Mouse (Mus musculus) heart, postnatal 0 days (tissue): Measurements from ENCODE around the gene Gpr27. TPM values are rescaled to one million over a fixed set of nuclear protein-coding genes. Genes with fewer than 3 reads are reported as not detected.

Experiments used
- ATAC-seq: fragments of 200-750 bp; cut with Nextera tagmentation; 2 replicates; pipeline ENCODE4 v1.8.0; 2017; ENCODE audit warnings: low read depth, moderate number of reproducible peaks, moderate library complexity; ENCODE audit not compliant: insufficient read depth
- DNase-seq: peaks from one replicate; pipeline ENCODE4 v3.0.0-alpha.2; 2016; ENCODE audit warnings: low spot score
- H3K27ac ChIP-seq: fragments of 300-500 bp; sonication (generic); 2 replicates; pipeline ENCODE4 v1.5.1; 2014; ENCODE audit warnings: low read depth, mild to moderate bottlenecking
- H3K27me3 ChIP-seq: fragments of 300-500 bp; sonication (generic); 2 replicates; pipeline ENCODE4 v1.6.1; 2014; ENCODE audit warnings: low read length, mixed read lengths; ENCODE audit not compliant: control insufficient read depth, insufficient read depth
- H3K36me3 ChIP-seq: fragments of 300-500 bp; sonication (generic); replicated peaks from 2 replicates; pipeline ENCODE4 v1.6.1; 2014; ENCODE audit warnings: low read length, mixed read lengths; ENCODE audit not compliant: control insufficient read depth, insufficient read depth
- H3K4me1 ChIP-seq: fragments of 300-500 bp; sonication (generic); 2 replicates; pipeline ENCODE4 v1.6.1; 2014; ENCODE audit warnings: antibody characterized with exemption; ENCODE audit not compliant: control insufficient read depth, insufficient read depth
- H3K4me2 ChIP-seq: fragments of 300-500 bp; sonication (generic); 2 replicates; pipeline ENCODE4 v1.6.1; 2014; ENCODE audit warnings: low read depth, mild to moderate bottlenecking, low read length, moderate library complexity
- H3K4me3 ChIP-seq: fragments of 300-500 bp; sonication (generic); 2 replicates; pipeline ENCODE4 v1.5.1; 2014; ENCODE audit warnings: low read depth, low read length
- H3K9ac ChIP-seq: fragments of 300-500 bp; sonication (generic); replicated peaks from 2 replicates; pipeline ENCODE4 v1.6.1; 2014; ENCODE audit warnings: low read depth, low read length, mixed read lengths
- H3K9me3 ChIP-seq: fragments of 300-500 bp; sonication (generic); replicated peaks from 2 replicates; pipeline ENCODE4 v1.6.1; 2016; ENCODE audit warnings: low read length; ENCODE audit not compliant: control insufficient read depth
- CTCF ChIP-seq: IDR thresholded peaks from 2 replicates; pipeline ENCODE4 v1.5.1; 2016; ENCODE audit warnings: antibody characterized with exemption, control low read depth, low read depth
- EP300 ChIP-seq: IDR thresholded peaks from 2 replicates; pipeline ENCODE4 v1.6.1; 2016; ENCODE audit warnings: antibody characterized with exemption, low read depth
- WGBS: fragments of 180-500 bp; shearing (Covaris S2); extraction: QIAGEN DNeasy Blood & Tissue Kit; methylation state at CpG from one replicate; pipeline ENCODE4 v1.1.7; 2014; 5-methylcytosine and 5-hydroxymethylcytosine counted together
- polyA plus RNA-seq: library from polyadenylated mRNA; unstranded; fragments of >200 nt; fragmentation: Nextera tagmentation; extraction: Ambion mirVana; gene quantifications from 2 replicates; pipeline ENCODE4 v1.2.1, GENCODE M21; 2015
- total RNA-seq: library from RNA; depleted of rRNA; stranded (reverse); fragments of >200 nt; gene quantifications from 2 replicates; pipeline ENCODE4 v1.2.3, GENCODE M21; 2014; ENCODE audit warnings: low replicate concordance

Gpr27 gene
- total and polyA plus RNA-seq, 2 experiments from 2014 or later = 0.34 to 0.78 TPM

DNA sequence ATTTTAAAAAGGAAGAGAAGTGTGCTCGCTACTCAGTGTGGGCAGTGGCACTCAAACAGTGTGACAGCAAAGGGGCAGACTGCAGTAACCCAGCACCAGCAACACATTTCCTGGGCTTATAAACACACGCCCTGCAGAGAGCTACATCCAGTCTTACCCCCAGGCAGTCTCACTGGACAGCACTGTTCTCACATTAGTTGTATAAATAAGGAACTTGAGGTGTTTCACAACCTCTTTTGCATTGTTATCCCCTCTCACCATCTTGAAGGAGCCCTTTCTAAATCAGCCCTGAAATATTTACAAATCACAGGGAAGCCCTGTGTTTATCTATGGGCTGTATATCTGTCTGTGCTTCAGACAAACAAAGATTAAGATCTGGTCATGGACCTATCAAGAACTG is 43.2 kb upstream of the Gpr27 start:
- Histone ChIP-seq H3K4me2 (no peak overlapping the region), H3K4me3 (no peak overlapping the region), H3K9ac (no peak overlapping the region), H3K27me3 (no peaks in the 10 kb centered on the region), H3K36me3 (no peaks in the 10 kb centered on the region), H3K4me1 (peaks cover 5% of the 10 kb centered on the region; the same call in 1 of the 2 replicates), H3K9me3 (no peaks in the 10 kb centered on the region), H3K27ac (no peak overlapping the region)
- 78% methylated on average over 2 of the region's 2 CpGs for WGBS
- no peak for DNase-seq
- TF ChIP-seq EP300 (no peak), CTCF (no peak)
- no peak for ATAC-seq

DNA sequence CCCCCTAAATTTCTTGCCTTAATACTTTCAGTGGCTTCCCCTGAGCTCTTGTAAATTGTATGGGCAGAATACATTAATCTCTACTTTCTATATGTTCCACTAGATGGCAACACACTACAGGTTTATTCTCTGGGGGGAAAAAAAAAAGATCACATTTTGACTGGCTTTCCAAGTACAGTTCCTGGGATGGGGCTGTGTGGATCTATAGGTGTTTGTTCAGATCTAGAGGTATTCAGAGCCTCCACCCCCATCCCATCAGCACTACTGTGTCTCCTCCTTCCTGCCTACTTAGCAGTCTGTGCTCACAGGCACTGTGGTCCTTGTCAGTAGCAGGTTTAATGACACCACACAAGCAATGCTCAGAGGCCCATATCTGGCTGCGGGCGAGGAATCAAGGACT is 40.1 kb upstream of the Gpr27 start:
- TF ChIP-seq CTCF = no peak
- TF ChIP-seq EP300 = no peak
- no peaks in the 10 kb centered on the region for H3K27me3 ChIP-seq
- no peaks in the 10 kb centered on the region for H3K9me3 ChIP-seq
- WGBS = 59% methylated on average over 2 of the region's 2 CpGs
- no peak for ATAC-seq
- H3K4me1 ChIP-seq = no peaks in the 10 kb centered on the region
- no peak overlapping the region for H3K4me3 ChIP-seq
- H3K4me2 ChIP-seq = no peak overlapping the region
- no peak overlapping the region for H3K9ac ChIP-seq
- no peak overlapping the region for H3K27ac ChIP-seq
- H3K36me3 ChIP-seq = no peaks in the 10 kb centered on the region
- no peak for DNase-seq

- no peak overlapping the region for H3K9ac ChIP-seq
- no peak overlapping the region for H3K4me3 ChIP-seq
- no peaks in the 10 kb centered on the region for H3K9me3 ChIP-seq
- TF ChIP-seq CTCF (no peak), EP300 (no peak)
- H3K4me2 ChIP-seq = no peak overlapping the region
- WGBS = 29% methylated on average over 5 of the region's 5 CpGs
- H3K27ac ChIP-seq = no peak overlapping the region
- no peaks in the 10 kb centered on the region for H3K4me1 ChIP-seq
- DNase-seq (no peak), ATAC-seq (no peak)
- no peaks in the 10 kb centered on the region for H3K27me3 ChIP-seq
- H3K36me3 ChIP-seq = no peaks in the 10 kb centered on the region
Observed at GRCm38 (mm10) chr6:99654343-99654742, 38.1 kb upstream of the Gpr27 start.

- Histone ChIP-seq H3K27ac (no peak overlapping the region), H3K9me3 (no peaks in the 10 kb centered on the region), H3K27me3 (no peaks in the 10 kb centered on the region), H3K4me3 (no peak overlapping the region), H3K4me2 (no peak overlapping the region; the same call in 1 of the 2 replicates), H3K36me3 (no peaks in the 10 kb centered on the region), H3K9ac (no peak overlapping the region), H3K4me1 (no peaks in the 10 kb centered on the region)
- TF ChIP-seq EP300 = no peak
- TF ChIP-seq CTCF = no peak
- ATAC-seq = no peak
- no peak for DNase-seq
- 47% methylated on average over 7 of the region's 7 CpGs for WGBS
Observed at GRCm38 (mm10) chr6:99655488-99655887, 37.0 kb upstream of the Gpr27 start.

DNA sequence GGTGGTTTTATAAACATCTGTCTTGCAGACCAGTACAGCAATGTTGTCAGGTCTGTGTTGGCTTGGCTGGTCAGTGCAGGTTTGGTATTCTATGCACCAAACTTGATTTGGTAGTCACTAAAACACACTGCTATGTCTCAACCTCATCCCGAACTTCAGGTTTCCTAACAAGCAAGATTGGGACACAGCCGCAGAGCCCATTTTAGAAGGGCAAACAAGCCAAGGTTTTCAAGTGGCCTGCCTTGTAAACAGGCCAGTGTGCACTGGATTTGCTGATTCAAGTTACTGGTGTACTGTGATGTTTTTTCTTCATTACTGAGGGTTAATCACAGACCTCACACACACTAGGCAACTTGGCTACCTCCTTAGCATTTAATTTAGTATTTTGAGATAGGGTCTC is 36.4 kb upstream of the Gpr27 start:
- DNase-seq = no peak
- 86% methylated on average over 2 of the region's 2 CpGs for WGBS

GRCm38 (mm10) chr6:99658586-99658985 is 33.9 kb upstream of the Gpr27 start:
- H3K27me3 ChIP-seq = no peaks in the 10 kb centered on the region
- no peak overlapping the region for H3K4me3 ChIP-seq
- no peak for ATAC-seq
- H3K4me2 ChIP-seq = no peak overlapping the region
- no peaks in the 10 kb centered on the region for H3K9me3 ChIP-seq
- no peak overlapping the region for H3K9ac ChIP-seq
- no peak for DNase-seq
- TF ChIP-seq CTCF (no peak), EP300 (no peak)
- H3K36me3 ChIP-seq = no peaks in the 10 kb centered on the region
- H3K4me1 ChIP-seq = no peaks in the 10 kb centered on the region
- 69% methylated on average over 10 of the region's 10 CpGs for WGBS
- H3K27ac ChIP-seq = no peak overlapping the region

More for the DNA sequence above, 36.4 kb upstream of the Gpr27 start:
- H3K27ac ChIP-seq = no peak overlapping the region
- no peaks in the 10 kb centered on the region for H3K4me1 ChIP-seq
- no peaks in the 10 kb centered on the region for H3K27me3 ChIP-seq
- H3K4me2 ChIP-seq = no peak overlapping the region; the same call in 1 of the 2 replicates
- TF ChIP-seq EP300 (no peak), CTCF (no peak)
- ATAC-seq = no peak
- H3K9me3 ChIP-seq = no peaks in the 10 kb centered on the region
- H3K9ac ChIP-seq = no peak overlapping the region
- H3K4me3 ChIP-seq = no peak overlapping the region
- no peaks in the 10 kb centered on the region for H3K36me3 ChIP-seq
